Mouse (Mus musculus): ENCODE measurements around the gene Rap1a.
A peak's percentile ranks its signal among the peaks of the same experiment; 100 is the strongest.
"Not testable (repeated sequence)": the region's sequence is repeated elsewhere in the genome, so short reads cannot be mapped to it uniquely, and the experiment has no call there.

Gene Rap1a

DNA sequence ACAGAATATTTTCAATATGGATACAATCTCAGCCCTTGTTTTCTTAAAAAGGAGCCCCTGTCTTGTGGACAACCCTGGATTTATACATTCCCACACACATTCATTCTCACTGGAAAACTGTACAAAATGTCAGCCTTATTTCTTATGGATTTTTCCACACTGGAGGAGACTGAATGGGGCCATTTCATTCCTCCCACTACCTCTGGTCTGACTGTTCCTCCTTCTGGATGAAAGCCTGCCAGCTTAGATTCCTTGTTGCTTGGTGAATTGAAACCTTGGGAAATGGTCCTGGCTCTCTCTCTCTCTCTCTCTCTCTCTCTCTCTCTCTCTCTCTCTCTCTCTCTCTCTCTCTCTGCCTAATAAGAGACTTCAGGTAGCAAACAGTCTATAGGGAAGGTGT is 88.3 kb downstream of the Rap1a start:
- DNase-seq: no peak

DNA sequence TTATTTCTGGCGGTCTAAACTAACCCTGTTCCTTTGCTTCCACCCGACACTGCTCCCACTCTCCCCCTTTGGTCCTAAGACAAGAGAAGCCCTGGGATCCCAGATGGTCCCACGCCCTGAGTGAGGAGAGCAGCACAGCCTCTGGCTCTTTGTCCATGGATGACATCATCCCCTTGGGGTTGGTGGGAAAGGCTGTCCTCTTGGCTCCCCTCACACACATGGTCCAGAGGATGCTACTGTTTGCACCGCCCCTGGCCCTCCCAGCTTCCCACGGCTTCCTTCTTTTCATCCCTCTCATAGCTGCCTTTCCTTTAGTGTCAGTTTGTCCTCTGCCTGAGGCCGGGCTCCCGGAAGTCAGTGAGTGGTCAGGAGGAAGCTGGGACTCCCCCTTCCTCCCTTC is 89.4 kb downstream of the Rap1a start:
- DNase-seq: peak in 1 of 2 experiments; percentile 49

GRCm38 (mm10) chr3:105710246-105710645 is 90.9 kb downstream of the Rap1a start:
- peak; percentile 44 to 48 for DNase-seq

DNA sequence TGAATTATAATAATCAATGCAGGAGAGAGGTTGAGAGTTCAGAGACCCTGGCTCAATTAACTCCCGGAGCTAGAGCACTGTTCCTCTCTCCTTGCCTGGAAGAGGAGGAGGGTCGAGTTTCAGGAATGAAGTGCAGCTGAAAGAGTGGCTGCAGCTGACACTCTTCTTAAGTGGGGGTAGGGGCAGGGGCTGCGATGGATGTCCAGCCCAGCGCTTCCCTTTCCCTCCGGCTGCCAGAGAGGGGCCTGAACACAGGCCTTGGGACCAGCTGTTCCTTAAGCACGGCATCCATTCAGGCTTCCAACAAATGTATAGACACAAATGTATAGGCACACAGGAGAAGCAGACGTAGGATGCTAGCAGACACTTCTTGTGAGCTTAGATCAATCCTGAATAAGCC is 93.5 kb downstream of the Rap1a start:
- DNase-seq: no peak

- DNase-seq: peak; percentile 53 to 57
Observed at GRCm38 (mm10) chr3:105706366-105707020, 94.6 kb downstream of the Rap1a start.

DNA sequence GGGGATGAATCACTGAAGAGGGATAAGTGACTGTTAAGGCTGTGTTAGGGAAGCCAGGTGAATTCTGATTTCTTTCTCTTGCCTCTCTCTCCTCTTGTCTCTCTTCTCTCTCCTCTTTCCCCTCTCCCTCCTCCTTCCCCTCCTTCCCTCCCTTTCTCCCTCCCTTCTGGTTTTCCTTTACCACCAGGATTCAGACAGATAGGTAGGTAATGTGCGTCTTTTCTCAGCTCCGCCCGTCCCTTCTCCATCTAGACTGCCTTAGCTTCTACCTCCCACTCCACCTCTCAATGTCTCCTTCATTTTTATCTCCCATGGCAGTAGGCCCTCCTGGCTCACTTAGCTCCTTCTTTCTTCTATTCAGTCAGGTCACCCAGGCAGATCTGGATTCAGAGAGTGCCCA is 95.6 kb downstream of the Rap1a start:
- no peak for DNase-seq

- peak; percentile 84 to 86 for DNase-seq
Observed at GRCm38 (mm10) chr3:105705061-105705549, 96.0 kb downstream of the Rap1a start.

DNA sequence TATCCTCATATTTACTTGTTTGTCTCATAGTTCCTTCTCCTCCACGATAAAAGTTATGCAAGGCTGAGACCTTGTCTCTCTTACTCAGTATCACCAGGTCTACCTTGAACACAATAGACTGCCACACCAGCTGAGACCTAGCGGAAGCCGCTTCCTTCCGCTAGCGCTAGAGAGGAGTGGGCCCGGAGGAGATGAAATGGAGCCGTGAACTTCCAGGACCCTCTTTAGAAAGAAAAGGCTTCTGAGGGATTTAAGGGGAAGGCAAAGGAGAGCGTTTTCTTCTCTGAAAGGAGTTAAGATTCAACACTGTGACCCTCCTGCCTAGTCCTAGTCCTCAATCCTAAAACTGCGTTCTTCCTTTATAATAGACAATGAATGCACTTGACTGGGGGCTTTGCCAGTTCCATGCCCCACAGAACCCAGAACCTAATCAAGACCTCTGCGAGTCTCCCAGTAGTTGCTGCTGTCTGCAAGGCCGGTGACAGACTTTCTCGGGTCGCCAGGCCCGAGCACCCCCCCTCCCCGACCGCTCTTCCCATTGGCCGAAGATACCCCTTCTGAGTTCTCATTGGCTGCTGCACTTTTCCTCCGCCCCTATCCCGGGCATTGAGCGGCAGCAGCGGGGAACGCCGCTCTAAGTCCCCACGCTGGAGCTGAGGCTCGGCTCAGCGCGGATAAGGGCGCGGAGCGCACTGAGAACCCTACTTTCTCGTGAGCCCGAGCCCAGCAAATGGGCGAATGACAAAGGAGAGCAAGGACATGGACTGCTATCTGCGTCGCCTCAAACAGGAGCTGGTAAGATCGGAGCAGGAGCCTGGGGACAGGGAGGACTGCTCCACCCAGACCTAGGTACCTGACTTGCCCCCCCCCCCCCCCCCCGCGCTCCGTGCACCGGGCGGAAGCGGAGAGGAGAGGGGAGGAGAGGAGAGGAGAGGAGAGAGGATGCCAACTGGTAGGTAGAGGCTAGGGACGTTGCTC is 96.8 kb downstream of the Rap1a start, which contains the start of gene Inka2:
TSS of gene Inka2 (plus strand) at position 569 of the 978 bp plus-strand sequence.
- DNase-seq: peak; percentile 87 to 91

DNA sequence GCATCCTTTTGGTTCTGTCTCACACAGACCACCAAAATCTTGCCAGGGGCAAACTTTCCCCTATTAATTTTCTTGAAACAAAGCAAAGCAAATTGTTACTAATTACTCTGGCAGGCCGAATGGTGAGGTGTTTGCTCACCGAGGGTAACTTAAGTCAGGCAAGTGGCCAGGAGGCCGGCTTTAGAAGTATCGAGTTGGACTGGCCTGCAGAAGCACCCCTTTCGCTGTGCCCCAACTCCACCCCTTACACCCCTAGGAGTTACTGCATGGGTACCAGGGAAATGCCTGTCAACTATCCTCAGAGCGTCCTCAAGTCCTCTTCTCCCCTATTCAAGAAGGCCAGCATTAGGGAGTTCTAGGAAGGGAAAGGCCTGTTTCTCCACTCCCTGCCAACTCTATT is 97.6 kb downstream of the Rap1a start:
- DNase-seq: no peak

DNA sequence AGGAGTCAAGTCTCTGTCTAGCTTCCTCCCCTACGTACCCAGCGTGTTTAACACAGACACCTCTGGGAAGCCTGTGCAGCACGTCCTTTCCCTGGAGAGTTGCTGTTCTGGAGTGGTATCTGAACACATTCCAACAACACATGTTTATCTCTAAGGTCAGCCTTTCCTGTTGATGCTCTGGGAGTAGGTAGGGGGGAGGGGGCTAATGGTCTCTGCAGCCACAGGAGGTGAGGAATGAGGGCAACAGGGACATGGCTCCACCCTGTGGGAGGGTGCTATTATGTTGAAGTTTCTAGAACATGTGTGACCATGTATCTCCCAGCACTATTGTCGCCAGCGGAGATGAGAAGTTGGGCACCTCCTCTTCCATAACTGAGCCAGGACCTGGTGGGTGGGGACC is 99.7 kb downstream of the Rap1a start:
- DNase-seq: no peak

DNA sequence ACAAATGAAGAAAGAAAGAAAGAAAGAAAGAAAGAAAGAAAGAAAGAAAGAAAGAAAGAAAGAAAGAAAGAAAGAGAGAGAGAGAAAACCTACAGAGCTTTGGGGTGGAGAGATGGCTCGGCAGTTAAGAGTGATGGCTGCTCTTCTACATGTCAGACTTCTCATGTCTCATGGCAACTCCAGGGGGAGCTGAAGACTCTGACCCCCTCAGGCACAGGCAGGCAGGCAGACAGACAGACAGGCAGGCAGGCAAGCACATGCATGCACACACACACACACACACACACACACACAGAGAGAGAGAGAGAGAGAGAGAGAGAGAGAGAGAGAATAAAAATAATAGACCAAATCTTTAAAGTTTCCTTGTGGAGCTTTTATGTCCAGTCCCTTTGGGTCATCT is 100.3 kb downstream of the Rap1a start:
- DNase-seq: not testable (repeated sequence)

DNA sequence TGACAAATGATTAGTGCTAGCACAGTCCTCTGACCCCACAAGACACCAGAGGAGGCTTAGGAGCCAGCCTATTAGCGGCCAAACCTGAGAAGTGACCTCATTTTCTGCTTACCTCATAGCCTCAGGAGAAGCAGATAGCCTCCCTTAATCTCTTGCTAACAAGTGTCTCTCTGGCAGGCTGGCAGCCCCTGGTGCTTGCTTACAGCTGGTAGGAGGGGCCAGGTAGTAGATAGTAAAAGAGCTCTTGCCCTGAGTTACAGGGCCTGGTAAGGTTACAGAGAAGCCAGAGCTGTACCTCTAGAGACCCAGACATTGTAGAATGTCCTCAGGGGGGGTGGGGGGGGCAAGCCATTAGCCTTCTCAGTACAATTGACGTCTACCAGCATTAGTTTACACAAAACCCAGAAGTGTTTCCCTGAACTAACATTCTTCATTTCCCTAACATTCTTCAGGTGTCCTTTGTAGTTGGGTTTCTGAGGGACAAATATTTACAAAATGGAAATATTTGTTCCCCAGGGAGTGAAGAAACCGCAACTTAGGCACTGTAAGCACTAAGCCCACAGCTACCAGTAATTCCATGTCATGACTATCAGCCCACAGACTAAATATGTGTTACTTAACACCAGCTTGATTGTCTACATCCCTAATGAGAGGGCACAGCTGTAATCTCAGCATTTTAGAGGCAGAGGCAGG is 101.7 kb downstream of the Rap1a start:
- no peak for DNase-seq

DNA sequence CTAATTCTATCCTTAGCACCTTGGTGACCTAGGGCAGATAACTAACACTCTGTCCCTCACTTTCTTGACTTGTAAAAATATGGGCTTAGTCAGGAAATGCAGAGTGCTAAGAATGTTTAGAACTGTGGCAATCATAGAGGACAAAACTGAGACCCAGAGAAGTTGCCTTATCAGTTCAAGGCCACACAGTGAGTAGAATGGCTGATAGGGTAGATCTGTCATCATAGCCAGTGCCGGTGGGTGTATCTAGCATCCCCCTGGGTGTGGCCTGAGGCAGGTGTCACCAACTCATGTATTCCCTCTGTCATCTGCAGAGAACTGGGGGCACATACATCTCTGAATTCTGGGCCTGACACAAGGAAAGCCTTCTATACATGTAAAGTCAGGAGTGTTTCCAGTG is 102.8 kb downstream of the Rap1a start:
- no peak for DNase-seq

DNA sequence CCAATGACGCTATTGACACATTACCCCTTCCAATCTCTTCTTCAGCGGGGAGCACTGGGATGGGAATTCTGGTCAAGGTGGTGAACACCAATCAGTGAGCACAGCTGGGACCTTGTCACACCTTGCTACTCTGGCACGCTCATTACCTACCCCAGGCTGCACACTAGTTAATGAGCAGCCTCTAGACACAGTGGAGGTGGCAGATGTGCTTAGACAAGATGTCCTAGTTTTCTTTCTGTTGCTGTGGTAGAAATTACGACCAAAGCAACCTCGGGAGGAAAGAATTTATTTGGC is 104.0 kb downstream of the Rap1a start:
- DNase-seq: peak in 1 of 2 experiments; percentile 17

DNA sequence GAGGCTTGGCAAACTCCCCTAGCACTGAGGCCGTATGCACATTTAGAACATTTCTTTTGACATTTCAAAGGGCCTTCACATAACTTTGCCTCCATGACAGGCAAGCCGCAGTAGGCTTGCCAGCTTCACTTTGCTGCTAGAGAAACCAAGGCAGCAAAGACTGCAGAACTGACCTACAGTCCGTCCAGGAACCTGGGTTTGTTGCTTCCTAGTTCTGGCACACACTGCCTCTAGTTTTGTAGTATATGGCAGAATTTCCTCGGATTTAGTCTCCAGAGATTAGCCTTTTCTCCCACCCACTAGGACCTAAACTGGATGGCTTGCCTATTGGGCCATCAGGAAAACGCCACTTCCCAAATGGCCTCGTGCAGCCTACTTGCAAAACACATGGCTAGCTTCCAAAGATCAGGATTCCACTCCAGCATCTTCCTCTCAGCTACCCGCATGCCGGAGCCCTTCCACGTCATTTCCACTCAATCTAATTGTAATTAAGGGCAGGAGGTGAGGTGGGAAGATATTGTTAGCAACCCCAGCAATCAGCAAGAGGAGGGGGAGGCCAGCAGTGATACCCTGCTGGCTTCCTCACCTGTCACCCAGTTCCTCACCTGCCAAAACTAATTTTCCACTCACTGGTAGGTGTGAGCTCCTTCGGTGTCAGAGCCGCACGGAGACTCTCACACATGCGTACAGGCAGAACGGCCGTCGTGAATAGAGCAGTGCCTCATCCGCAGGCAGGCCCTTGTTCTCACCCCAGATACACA is 104.6 kb downstream of the Rap1a start:
- DNase-seq: peak; percentile 45 to 55

- peak; percentile 70 to 72 for DNase-seq
Observed at GRCm38 (mm10) chr3:105695476-105696386, 105.4 kb downstream of the Rap1a start.

DNA sequence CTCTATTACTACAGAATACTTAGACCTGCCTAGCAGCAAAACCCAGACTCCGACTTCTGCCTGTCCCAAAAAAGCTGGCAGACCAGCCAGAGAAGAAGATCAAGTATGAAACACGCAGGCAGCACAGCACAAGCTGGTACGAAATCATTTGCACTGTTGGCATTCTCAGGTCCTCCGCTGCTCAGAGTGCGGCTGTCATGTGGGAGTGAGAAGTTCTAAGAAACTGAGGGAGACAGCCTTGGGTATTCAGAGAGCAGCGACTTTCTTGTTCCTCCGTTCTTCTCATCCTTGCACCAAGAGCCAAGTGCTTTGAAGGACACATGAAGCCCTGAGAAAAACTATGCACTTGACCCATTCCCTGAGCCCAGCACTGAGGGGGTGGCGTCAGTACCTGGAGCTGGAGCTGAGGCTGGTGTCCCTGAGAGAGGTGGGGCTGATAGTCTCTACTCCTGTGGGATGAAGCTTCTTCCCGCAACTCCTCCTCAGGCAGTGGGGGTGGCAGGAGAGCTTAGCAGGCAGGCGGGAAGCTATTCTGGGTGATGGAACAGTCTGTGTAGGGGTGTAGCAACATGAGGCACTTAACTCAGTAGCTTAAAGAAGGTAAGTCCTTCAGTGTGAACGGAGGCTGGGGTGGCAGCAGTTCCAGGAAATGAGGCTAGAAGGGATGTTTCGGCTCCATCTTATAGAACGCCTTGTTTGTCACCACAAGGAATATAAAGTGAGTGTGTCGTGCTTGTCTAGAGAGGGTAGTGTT is 107.6 kb downstream of the Rap1a start:
- no peak for DNase-seq

GRCm38 (mm10) chr3:105688536-105688935 is 112.6 kb downstream of the Rap1a start:
- no peak for DNase-seq

- peak; percentile 94 for DNase-seq
Observed at GRCm38 (mm10) chr3:105687324-105688060, 113.6 kb downstream of the Rap1a start, which contains the start of gene Ddx20. TSS of gene Ddx20 (minus strand) at chr3:105687574.

All from cerebellum, adult 18-20 months (tissue).